Mouse (Mus musculus): ENCODE data around the gene Rarres2. TPM values are rescaled to one million over a fixed set of nuclear protein-coding genes. Genes with fewer than 3 reads are reported as not detected.

Gene Rarres2
- total RNA-seq (2012; rRNA removed) (0.46 and 0.72 TPM in 2 replicates), total RNA-seq (2014; rRNA removed) (not detected in 2 replicates), polyA plus RNA-seq (2012; ENCODE audit: insufficient read length, low read depth) (not detected in 2 replicates)

GRCm38 (mm10) chr6:48572572-48573061 lies at the start of gene Rarres2:
Rarres2 (minus strand) TSS chr6:48572789.
- no peak within 1 kb of the TSS for H3K27ac ChIP-seq (ENCODE audit: insufficient read depth, low read depth)
- TF ChIP-seq ZKSCAN1 (IDR thresholded peaks at IDR 0.05; ENCODE audit: borderline replicate concordance, low read depth, low read length) = no peak
- TF ChIP-seq SIN3A (IDR thresholded peaks at IDR 0.05; ENCODE audit: low read length) = no peak
- TF ChIP-seq HCFC1 (IDR thresholded peaks at IDR 0.05; ENCODE audit: low read depth, low read length) = no peak
- no peak for TF ChIP-seq ZC3H11A (IDR thresholded peaks at IDR 0.05; ENCODE audit: low read depth, low read length)
- no peak for TF ChIP-seq JUND (conservative IDR thresholded peaks at IDR 0.05; ENCODE audit: low read depth, low read length)
- TF ChIP-seq BHLHE40 (IDR thresholded peaks at IDR 0.05; ENCODE audit: low read depth, low read length) = no peak
- TF ChIP-seq RAD21 (IDR thresholded peaks at IDR 0.05; ENCODE audit: low read depth, low read length) = no peak
- TF ChIP-seq CHD1 (IDR thresholded peaks at IDR 0.05; ENCODE audit: low read depth, low read length) = no peak
- TF ChIP-seq TCF12 (IDR thresholded peaks at IDR 0.05; ENCODE audit: low read depth, low read length) = no peak
- no peak for TF ChIP-seq USF1 (IDR thresholded peaks at IDR 0.05; ENCODE audit: low read depth, low read length)
- peaks cover 0 to 13% of the 10 kb centered on the region in 2 experiments for H3K36me3 ChIP-seq (replicated peaks in 1 of 2; ENCODE audit: control insufficient read depth in 1 of 2, insufficient read depth in 1 of 2, low read length in 1 of 2)
- in situ Hi-C loops (cut with MboI; ENCODE audit: low pct_ligation_motif_present, low pct_unique_long_range_greater_than_20kb, low sequenced_read_pairs) (no loop called here), dilution Hi-C loops (cut with MboI; ENCODE audit: extremely low pct_ligation_motif_present, extremely low pct_unique_long_range_greater_than_20kb, low sequenced_read_pairs) (no loop called here)
- no peaks in the 10 kb centered on the region for H3K79me2 ChIP-seq (replicated peaks; ENCODE audit: control insufficient read depth, extremely low read depth, insufficient read depth, poor library complexity, severe bottlenecking)
- H3K4me2 ChIP-seq (ENCODE audit: insufficient read depth, low read depth, poor library complexity, severe bottlenecking) = no peak within 1 kb of the TSS
- H3K9me3 ChIP-seq (replicated peaks; ENCODE audit: low read length) = no peaks in the 10 kb centered on the region
- peaks cover 0 to 6% of the 10 kb centered on the region in 2 experiments; a peak in 1 of 4 replicates for H3K4me1 ChIP-seq (ENCODE audit: control insufficient read depth in 1 of 2, insufficient read depth in 2 of 2)
- H3K27me3 ChIP-seq (replicated peaks) = no peaks in the 10 kb centered on the region
- no peak for DNase-seq (ENCODE audit: extremely low read depth)
- no peak within 1 kb of the TSS for H3K4me3 ChIP-seq (replicated peaks in 1 of 3; ENCODE audit: low read depth in 2 of 3, low read length in 2 of 3, poor library complexity in 1 of 3)
- no peak within 1 kb of the TSS for H3K9ac ChIP-seq (ENCODE audit: insufficient read depth, low read depth)

GRCm38 (mm10) chr6:48620031-48620430 lies 47.4 kb upstream of the Rarres2 start:
- DNase-seq (ENCODE audit: extremely low read depth) = no peak
- Histone ChIP-seq H3K79me2 (replicated peaks; ENCODE audit: control insufficient read depth, extremely low read depth, insufficient read depth, poor library complexity, severe bottlenecking) (no peaks in the 10 kb centered on the region), H3K36me3 (replicated peaks in 1 of 2; ENCODE audit: control insufficient read depth in 1 of 2, insufficient read depth in 1 of 2, low read length in 1 of 2) (peaks cover 18 to 64% of the 10 kb centered on the region in 2 experiments), H3K4me3 (replicated peaks in 1 of 3; ENCODE audit: low read depth in 2 of 3, low read length in 2 of 3, poor library complexity in 1 of 3) (no peak overlapping the region), H3K4me2 (ENCODE audit: insufficient read depth, low read depth, poor library complexity, severe bottlenecking) (no peak overlapping the region), H3K27ac (ENCODE audit: insufficient read depth, low read depth) (no peak overlapping the region), H3K9ac (ENCODE audit: insufficient read depth, low read depth) (no peak overlapping the region), H3K4me1 (ENCODE audit: control insufficient read depth in 1 of 2, insufficient read depth in 2 of 2) (peaks cover 13 to 27% of the 10 kb centered on the region in 2 experiments), H3K27me3 (replicated peaks) (no peaks in the 10 kb centered on the region), H3K9me3 (replicated peaks; ENCODE audit: low read length) (no peaks in the 10 kb centered on the region)
- TF ChIP-seq ZNF384 (IDR thresholded peaks at IDR 0.05; ENCODE audit: low read depth, low read length) (no peak), NRF1 (IDR thresholded peaks at IDR 0.05; ENCODE audit: low read depth, low read length) (no peak), ELF1 (IDR thresholded peaks at IDR 0.05; ENCODE audit: low read depth, low read length) (no peak), CHD1 (IDR thresholded peaks at IDR 0.05; ENCODE audit: low read depth, low read length) (no peak), E2F4 (IDR thresholded peaks at IDR 0.05; ENCODE audit: insufficient replicate concordance, low read depth, low read length) (no peak)
- dilution Hi-C loops (cut with MboI; ENCODE audit: extremely low pct_ligation_motif_present, extremely low pct_unique_long_range_greater_than_20kb, low sequenced_read_pairs) (no loop called here), in situ Hi-C loops (cut with MboI; ENCODE audit: low pct_ligation_motif_present, low pct_unique_long_range_greater_than_20kb, low sequenced_read_pairs) (no loop called here)

All from CH12.LX (cell line).